Mouse (Mus musculus) adrenal gland, adult 2 months (tissue): ENCODE measurements around the gene Ano1. TPM values are rescaled to one million over a fixed set of nuclear protein-coding genes. Genes with fewer than 3 reads are reported as not detected.

Experiments used
- DNase-seq: peaks from one replicate; pipeline ENCODE4 v3.0.0; 2021
- polyA plus RNA-seq: library from polyadenylated mRNA; depleted of rRNA; stranded (reverse); fragments of >200 nt; gene quantifications from 2 replicates; pipeline ENCODE4 v1.2.3, GENCODE M21; 2012
- total RNA-seq, 2 experiments: library from RNA; stranded (reverse); gene quantifications; 2 replicates each; pipeline ENCODE4 v1.2.3; 2021

The Ano1 gene
- total and polyA plus RNA-seq, 3 experiments: 13.9 to 32.4 (median 24.6) TPM

DNA sequence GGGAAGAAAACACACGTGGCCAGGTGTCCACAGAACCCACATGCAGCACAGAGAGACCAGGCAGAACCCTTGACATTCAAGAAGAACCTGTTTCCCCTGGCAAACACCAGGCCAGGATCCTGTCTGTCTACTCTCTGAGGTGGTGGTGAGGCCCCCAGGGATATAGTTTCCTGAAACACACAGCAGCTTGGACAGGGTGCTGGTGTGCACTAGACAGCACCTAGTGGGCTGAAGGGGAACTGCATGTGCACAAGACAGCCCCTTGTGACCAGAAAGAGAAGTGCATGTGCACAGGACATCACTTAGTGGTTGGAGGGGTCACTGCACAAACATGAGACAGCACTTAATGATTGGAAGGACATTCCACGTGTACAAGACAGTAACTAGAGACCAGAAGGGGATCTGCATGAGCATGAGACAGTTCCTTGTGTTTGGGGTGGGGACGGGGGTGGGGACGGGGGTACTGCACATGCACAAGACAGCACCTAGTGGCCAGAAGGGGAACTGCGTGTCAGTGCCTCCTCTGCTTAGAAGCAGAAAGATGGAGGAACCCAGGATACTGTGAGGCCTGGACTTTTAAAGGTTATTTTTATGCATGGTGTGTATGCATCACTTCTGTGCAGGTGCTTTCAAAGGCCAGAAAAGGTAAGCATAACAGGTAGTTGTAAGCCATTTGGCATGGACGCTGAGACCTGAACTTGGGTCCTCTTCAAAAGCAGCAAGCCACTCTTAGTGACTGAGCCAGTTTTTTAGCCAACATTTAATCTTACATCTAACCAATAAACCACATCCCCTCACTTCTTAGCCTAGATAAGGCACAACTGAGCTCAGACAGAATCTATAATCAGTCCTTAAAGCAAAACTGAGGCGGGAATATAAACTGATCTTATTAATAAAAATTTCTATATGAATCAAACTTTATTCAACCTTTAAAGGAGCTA, 54.7 kb downstream of the Ano1 start:
- DNase-seq: no peak

DNA sequence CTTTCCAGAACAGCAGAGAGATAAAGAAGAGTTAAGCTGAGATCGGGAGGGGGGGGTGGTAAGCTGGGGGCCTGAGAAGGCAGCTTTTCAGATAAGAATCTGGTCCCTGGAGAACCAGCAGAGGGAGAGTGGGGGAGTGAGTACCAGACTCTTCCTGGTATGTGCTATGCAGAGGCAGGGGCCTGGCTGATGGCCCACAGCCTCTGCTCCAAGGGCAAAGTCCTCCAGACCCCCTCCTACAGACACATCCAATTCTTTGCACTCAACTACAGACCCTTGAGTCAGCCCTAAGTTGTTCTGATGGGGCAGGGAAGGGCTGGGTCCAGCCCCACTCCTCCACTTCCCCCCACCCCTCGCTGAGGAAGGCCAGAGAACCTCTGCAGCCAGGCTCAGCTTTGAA, 61.9 kb downstream of the Ano1 start:
- no peak for DNase-seq

DNA sequence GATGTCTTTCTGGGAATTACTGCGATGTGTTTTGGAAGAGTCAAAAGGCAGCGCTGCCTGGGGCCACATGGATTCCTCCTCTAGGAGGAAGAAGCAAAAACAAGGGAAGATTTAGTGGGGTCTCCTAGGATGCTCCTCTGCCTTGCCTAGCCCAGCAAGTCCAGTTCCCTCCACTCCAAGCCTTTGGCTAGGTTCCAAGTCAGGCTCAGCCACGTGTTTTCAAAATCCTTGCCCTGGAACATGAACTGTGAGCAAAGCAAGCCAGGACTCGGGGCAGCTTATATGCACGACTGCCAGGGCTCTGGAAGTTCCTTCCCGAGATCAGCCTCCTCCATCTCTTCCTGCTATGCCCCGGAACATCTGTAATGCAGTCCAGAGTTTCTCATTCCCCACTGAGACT, 62.6 kb downstream of the Ano1 start:
- DNase-seq: no peak

DNA sequence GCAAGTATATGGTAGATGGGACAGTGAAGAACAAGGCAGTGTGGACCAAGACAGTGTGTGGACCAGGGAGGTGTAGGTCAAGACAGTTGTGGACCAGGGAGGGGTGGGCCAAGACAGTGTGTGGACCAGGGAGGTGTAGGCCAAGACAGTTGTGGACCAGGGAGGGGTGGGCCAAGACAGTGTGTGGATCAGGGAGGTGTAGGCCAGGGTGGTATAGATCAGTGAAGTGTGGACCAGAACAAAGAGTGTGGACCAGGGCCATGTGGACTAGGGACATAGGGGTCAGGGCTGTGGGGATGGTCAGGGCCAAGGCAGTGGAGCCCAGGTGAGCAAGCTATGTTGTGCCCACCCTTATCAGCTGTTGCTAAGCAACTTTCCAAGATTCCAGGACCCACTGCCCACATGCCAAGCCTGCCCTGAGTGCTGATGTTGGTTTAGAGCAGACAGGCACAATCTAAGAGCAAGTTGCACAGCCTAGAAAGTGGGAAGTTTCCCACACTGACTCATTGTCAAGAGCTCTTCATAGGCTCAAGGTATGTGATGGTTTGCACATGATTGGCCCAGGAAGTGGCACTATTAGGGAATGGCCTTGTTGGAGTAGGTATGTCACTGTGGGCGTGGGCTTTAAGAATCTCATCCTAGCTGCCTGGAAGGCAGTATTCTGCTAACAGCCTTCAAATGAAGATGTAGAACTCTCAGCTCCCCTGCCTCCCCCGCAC, 64.0 kb downstream of the Ano1 start:
- no peak for DNase-seq

DNA sequence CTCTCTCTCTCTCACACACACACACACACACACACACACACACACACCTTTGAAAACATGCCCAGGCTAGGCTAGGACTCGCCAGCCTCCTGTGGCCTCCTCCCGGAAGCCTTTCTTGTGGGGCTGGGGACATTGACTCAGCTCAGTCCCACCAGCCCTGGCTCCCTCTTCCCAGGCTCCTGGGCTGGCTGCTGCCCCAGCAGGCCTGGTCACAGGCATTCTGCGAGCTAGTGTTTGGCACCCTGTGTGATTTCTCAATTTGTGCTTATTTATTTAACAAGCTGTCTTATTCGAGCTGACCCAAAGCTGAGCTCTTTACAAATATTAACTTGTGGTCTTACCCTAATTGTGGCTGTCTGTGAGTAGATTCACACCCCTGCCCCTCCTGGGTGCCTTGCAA, 66.8 kb downstream of the Ano1 start:
- no peak for DNase-seq

DNA sequence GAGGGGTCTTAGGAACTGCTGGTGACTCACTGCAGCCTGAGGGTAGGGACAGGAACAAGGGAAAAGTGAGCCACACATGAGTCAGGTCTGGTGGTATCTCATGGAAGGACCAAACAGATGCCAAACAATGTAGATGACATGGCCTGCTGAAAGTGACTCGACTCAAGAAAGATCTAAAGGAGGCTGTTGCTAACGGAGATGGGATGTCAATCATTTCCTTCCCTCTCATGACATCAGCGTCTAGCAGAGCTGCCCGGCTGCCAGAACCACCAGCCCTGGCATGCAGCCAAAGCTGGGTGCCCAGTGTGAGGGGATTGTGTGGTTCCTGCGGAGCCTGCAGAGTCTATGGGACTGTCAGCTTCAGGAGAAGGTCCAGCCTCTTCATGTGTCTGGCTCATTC, 67.3 kb downstream of the Ano1 start:
- DNase-seq: no peak

DNA sequence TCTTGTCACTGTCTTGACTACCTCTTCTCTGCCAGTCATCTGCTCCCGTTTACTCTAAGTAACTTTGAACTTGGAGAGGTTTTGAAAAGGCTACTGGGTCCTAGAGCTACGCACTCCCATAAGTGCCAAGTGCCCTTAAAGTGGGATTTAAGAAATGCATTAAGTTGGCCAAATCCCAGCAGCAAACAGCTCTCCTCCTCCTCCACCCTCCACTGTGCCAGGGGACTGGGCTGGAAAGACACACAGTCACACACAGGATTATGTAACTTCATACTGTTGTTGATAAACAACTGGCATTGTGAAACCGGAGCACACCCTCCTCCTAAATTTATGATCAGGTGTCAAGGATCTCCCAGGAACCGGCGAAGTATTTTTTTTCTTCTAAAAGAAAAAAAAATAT, 71.7 kb downstream of the Ano1 start:
- no peak for DNase-seq

DNA sequence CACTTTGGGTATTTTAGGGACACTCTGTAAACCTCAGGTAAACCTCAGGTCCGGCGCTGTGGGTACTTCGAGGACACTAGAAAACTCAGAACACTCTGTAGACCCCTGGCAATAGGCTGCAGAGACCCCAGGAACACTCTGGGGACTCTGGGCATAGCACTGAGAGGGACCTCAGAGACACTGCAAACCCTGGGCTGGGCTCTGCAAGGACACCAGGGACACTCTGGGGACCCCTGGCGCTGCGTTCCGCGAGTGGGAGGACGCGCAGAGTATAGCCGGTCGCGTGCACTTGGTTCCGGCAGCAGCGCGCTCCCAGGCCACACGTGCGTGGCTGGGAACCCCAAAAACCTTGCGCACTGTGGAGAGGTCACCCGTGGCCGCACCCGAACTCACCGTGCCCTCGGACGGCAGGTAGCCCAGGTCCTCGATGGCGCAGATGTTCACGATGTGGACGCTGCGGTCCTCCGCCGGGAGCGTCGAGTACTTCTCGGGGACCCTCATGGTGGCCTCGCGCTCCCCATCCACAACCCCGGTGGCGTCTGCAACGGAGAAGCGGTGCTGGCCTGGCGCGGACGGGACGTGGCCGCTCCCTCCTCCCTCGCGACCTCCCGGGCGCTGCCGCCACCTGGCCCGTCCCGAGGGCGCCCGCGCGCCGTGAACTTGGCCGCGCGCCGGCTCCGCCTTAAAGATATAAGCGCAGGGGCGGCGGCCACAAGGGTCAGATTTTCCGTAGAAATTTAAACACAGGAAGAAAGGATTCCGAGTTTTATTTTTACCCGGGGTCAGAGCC, 73.3 kb downstream of the Ano1 start:
- peak; percentile 38 for DNase-seq

DNA sequence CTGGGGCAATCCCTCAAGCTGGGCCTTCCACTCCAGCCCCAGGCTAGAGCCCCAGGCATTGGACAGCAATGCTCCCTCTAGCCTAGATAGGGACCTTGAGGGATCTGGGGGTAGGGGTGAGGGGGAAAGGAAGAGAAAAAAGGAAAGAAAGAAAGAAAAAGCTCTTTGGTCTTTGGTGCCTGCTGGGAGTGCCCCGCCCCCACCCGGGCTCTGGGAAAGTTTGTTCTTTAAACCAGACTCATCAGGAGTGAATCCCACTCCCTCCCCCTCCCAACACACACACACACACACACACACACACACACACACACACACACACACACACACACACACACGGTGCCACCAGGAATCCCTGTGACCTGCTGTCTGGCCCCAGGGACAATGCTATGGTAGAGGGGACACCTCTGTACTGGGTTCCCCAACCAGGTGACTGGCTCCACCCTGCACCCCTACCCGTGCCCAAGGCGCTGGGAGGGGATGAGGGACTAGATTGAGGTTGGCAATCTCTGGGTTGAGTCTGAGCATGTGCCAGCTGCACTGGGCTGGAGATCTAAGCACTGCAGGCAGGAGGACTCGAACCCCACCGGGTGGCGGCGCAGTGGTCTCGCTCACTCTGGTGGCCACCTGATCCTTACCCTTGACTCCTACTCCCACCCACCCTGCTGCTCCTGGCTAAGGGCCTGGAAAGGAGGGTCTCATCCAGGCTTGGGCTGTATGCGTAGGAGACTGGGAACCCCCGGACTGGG, 74.3 kb downstream of the Ano1 start:
- DNase-seq: no peak

DNA sequence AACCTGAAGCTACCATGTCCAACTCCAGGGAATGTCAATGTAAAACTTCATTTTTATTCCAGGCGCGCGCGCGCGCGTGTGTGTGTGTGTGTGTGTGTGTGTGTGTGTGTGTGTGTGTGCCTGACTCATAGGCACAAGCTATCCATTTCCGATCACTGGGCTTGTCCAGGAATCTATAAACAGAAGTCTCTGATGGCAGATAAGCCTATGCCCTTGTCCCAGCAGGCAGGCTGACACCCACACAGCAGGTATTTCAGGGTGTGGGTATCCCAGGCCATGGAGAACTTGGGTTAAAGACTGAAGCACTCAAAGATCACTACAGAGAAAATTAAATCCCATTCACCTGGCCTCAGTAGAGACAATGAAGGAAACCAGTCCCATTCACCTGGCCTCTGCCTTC, 76.1 kb downstream of the Ano1 start:
- DNase-seq: no peak

DNA sequence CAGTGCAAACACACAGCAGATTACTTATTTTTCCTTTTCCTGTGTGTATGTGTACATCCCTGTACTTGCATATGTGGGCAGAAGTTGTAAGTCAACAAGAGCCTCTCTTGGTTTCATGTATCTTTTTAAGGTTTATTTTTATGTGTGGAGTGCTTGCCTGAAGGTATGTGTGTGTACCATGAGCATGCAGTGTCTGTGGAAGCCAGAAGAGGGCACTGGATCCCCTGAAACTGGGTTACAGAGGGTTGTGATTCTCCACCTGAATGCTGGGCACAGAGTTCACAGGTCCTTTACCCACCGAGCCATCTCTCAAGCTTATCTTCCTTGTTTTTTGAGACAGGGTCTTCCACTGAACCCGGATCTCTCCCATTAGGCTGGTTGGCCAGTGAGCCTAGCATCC, 81.9 kb downstream of the Ano1 start:
- DNase-seq: no peak

DNA sequence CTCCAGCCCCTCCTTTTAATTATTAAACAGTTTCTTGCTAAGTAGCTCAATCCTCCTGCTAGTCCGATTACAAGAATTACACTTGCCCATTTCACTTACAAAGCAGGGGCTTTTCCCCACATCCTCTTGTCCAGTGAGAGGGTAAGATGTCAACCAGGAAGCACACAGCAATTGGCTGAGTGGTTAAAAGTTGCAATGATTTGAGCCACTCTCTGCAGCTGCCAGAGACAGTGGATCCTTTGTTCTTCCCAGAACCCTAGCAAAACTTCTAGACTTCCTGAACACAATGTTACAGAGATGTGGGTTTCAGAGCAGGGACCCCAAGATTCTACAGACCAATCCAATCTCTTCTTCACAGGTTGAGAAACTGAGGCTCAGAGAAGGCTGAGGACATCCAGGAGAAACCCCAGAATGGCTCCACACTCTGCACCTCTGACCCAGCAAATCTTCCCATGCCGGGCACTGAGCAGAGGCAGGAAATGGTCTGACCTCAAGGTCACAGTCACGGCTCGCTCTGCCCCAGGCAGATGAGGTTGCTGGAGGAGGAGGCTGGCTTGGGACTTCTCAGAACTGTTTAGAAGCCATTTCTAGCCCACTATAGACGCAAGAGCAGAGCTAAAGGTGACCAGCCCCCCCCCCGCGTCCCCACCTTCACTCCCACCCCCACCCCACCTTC, 83.0 kb downstream of the Ano1 start:
- no peak for DNase-seq

DNA sequence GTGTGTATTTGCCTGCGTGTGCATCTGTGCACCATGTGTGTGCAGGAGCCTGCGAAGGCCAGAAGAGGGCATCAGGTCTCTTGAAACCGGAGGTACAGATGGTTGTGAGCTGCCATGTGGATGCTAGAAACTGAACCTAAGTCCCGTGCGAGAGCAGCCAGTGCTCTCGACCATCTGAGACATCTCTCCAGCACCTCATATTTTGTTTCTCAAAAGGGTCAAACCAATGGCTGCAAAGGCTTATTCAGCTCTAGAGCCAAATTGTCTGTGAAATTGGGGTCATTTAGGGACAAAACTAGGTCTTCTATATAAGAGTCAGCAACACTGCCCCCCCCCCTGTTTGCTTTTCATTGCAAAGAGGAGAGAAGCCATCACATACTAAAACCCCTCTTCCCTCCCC, 84.7 kb downstream of the Ano1 start:
- no peak for DNase-seq

DNA sequence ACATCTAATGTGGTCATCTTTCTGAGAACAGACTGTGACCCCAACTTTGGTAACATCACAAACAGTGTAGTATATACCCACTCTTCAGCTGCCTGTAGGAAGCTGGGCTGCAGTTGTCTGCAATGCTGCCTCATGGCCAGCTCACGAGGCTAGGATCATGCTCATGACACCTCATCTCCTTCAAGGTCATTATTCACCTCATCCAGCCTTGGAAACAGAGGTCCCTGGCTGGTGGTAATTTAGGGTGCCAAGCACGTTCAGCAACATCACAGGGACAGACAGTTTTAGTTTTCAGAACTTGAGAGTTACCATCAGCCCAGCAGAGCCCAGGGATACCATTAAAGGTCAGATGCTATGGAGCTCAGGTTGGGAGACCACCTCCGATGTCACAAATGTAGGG, 86.2 kb downstream of the Ano1 start:
- peak; percentile 43 for DNase-seq

DNA sequence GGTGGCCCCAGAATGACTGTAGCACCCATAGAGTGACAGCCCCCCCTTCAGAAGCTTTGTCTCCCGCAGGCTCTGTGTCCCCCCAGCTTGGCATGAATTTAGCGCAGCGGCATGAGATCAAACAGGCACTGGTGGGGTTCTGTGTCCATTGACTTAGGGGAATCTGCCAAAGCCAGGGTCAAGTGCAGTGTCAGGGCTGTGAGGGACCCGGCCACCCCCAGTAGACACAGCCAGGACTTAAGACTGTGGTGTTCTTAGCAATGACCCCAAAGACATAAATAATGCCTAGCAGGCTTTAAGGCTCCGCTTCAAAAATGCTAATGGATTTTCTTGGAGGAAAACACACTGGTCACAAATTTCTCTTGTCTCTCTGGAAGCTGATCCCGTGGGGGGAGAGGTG, 88.2 kb downstream of the Ano1 start:
- no peak for DNase-seq

DNA sequence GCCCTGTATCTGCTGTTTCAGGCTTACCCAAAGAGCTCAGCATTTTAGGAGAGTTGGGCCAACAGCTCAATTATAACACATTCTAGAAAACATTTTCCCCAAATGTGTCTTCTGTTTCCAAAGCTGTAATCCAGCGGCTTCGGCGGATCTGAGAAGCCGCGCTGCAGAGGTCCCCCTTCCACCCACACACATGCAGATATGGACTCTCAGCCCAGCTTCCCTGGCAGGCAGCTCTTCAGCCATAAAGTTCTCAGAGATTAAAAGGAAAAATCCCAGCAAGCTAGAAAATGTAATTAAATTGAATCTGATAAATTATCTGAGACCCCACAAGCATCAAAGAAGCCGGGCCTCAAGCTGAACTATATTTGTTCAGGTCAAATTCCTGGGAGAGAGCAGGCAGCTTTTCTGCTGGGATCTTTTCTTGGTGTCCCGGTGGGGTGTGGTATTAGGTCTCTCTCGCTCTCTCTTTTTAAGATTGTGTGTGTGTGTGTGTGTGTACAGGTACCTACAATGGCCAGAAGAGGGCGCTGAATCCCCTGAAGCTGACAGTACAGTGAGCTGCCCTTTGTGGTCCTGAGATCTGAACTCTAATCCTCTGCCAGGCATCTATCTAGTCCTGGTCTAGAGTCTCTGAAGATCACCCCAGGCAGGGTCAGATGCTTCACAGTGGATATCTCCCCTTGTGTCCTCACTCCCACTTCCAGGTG, 95.4 kb downstream of the Ano1 start:
- no peak for DNase-seq

DNA sequence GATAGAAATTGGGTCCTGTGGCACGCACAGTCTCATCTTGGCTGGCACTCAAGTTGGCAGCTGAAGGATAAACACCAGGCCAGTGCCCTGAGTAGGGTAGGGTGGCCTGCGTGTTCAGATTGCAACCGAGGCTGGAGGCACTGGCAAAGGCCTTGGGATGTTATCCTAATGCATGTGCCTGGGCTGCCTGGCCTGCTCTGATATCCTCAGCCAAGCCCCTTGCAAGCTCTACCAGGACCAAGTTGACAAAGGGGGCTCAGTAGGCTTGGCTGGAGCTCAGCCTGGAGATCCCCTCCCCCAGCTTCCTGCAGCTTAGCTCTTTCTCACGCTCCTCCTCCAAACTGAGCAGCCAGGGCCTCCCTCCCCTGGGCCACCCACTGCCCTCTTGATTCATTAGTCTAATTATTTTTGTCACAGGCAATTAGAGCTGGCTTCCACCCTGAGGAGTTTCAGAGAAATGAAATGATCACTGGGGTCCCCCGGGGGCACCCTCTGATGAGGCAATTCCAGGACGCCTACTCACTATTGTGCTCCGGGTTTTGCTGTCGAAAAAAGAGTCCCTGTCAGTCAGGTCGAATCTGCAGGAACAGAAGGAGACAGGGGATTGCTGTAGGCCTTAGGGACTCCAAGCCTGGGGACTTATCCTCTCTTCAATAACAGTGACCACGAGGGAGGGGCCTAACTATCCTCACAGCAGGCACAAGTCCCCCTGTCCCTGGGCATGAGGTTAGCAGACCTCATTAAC, 97.9 kb downstream of the Ano1 start:
- peak; percentile 60 for DNase-seq

DNA sequence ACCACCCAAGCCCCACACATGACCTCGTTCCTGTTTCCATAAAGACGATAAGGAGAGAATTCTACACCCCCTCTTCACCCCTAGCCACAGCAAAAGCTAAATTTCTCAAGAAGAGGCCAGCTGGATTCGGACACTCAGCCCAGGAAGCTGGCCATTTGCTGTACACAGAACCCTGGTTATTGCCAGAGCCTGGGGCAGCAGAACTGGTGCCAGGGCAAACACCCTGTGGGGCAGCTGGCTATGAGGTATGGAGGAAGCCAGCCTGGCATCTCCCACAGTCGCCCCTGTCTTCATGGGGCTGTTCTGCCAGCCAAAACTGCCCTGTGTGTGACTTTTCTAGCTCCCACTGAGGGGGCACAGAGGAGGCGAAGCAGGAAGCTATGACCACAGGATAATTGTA, 104.2 kb downstream of the Ano1 start:
- no peak for DNase-seq

DNA sequence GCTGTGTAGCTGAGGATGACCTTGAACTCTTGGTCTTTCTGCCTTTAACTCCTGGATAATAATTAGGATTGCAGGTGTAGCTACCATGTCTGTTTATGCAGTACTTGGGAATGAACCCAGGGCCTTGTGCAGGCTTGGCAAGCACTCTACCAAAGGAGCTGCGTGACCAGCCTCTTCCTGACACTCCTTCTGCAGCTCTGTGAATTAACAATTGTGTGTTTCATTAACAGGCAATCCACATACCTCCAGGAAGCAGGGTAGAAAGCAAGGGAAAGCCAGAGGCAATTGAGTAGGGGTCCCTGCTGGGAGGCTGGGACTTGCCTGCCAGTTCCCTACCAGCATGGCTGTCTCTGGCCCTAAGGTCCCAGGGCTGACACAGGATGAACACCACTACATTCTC, 111.0 kb downstream of the Ano1 start:
- no peak for DNase-seq

DNA sequence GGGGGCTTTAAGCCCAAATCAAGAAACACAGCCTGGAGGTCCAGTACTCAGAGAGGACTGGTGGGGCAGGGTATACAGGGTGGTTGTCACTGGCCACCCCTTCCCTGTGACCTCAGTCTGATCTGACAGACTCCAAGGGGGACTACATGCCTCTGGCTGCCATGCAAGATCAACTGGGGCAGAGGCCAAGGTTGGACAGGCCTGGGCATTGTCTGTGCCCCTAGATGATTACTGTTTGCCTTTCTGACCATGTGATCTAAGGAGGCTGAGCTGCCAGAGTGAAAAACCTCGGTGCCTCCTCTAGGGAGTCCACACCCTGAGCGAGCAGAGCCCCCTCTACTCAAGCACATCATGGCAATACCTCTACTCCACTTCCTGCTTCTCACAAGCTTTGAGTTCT, 115.8 kb downstream of the Ano1 start:
- DNase-seq: no peak
